Mouse (Mus musculus) left cerebral cortex, postnatal 10 days (tissue): ENCODE data around the gene Gm13283. TPM values are rescaled to one million over a fixed set of nuclear protein-coding genes. Genes with fewer than 3 reads are reported as not detected.
"Not testable (repeated sequence)": the region's sequence is repeated elsewhere in the genome, so short reads cannot be mapped to it uniquely, and the experiment has no call there.

Experiments used
- DNase-seq, 2 experiments: peaks; one replicate each; pipeline ENCODE4 v3.0.0; 2021 to 2022; ENCODE audit warnings: low spot score in 2 of 2, mixed read lengths in 1 of 2; ENCODE audit errors: extremely low spot score in 1 of 2
- intact Hi-C: fragments of 180-260 bp; cut with DNase I; formaldehyde crosslinking; loops from one replicate; pipeline ENCODE4 v1.15.1; 2025
- total RNA-seq, 2 experiments: library from RNA; stranded (reverse); gene quantifications; 2 replicates each; pipeline ENCODE4 v1.2.3; 2021

Gm13283 gene
- total RNA-seq, result not detected

DNA sequence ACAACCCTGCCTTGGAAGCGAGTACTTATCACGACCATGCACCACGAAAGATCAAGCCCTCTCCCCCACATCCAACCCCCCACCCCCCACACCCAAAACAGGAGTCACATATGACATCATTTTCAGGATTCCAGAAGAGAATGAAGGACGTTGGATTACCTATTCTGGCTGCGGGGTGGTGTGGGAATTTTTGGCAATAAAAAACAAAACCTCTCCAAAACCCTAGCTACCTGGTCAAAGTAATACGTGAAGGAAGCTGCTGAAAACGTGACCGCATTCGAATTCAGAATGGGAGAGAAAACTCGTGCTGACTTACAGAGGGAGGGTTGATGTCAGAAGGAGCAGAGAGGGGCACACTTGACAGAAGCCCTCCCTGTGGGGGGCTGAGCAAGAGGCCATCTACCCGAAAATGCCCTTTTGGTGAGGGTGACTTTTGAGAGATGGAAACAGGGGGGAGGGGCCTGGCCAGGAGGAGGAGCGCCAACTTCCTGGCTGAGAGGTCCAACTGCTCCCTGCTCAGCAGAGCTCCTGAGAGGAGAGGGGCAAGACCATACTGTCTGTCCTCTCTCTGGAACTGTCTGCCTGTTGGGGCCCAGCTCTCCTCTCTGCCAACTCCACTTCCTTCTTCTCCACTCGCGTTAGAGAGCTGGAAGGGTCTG is at the start of gene Gm13283:
TSS of gene Gm13283 (plus strand) at position 510 of the 659 bp plus-strand sequence.
- intact Hi-C loops, DNase-seq: not testable (repeated sequence)

DNA sequence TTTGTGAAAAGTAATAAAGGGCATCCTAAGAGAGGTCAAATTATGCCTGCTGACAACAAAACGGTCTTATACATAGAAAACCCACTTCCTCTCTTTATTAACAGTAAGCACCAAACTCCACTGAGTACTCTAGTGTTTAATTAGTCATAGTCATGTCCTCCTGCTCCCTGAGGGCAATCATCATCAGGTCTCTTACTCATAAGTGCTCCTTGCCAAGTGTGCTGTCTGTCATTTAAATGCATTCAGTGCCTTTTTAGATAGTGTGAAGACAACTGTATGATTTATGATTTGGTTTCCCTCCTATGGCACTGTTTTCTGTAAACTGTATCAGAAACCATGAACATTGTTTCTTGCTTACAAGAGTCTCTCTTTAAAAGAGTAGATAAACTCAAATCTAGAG is 45.6 kb upstream of the Gm13283 start:
- no peak for DNase-seq
- intact Hi-C loops, result no loop called here

DNA sequence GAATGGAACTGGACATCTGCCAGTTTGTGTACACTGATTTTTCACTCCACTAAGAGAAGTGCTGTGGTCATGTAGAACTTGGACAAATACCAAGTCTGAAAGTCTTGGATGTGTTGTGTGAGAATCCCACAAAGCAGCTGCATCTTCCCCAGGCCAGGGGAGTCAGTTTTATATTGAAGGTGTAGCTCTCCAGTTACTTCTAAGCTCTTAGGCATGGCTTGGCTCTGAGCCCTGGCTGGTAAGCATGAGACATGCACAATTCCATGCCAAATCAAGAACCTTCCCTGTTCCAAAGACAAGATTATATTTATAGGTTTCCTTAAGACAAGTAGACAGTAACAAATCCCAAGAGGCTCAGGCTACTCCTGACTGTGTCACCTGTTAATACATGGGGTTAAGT is 44.9 kb upstream of the Gm13283 start:
- intact Hi-C loops, result no loop called here
- no peak for DNase-seq

DNA sequence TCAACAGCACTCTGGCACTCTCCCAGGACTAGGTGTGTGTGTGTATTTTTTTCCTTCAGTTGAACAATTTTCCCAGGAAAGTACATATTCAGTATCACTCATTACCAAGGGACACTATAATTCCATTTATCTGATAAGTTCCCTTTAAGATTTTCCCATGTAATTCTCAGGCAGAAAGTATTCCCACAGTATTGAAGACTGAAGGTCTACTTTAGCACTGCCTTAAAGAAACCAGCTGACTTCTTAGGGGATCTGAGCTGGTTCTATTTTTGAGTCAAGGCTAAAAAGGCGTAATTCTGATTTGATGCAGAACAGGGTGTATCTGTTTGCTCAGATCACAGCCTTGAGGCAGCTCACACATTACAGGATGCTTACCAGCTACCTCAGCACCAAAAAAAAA is 41.2 kb upstream of the Gm13283 start:
- DNase-seq, result no peak
- intact Hi-C loops, result no loop called here

DNA sequence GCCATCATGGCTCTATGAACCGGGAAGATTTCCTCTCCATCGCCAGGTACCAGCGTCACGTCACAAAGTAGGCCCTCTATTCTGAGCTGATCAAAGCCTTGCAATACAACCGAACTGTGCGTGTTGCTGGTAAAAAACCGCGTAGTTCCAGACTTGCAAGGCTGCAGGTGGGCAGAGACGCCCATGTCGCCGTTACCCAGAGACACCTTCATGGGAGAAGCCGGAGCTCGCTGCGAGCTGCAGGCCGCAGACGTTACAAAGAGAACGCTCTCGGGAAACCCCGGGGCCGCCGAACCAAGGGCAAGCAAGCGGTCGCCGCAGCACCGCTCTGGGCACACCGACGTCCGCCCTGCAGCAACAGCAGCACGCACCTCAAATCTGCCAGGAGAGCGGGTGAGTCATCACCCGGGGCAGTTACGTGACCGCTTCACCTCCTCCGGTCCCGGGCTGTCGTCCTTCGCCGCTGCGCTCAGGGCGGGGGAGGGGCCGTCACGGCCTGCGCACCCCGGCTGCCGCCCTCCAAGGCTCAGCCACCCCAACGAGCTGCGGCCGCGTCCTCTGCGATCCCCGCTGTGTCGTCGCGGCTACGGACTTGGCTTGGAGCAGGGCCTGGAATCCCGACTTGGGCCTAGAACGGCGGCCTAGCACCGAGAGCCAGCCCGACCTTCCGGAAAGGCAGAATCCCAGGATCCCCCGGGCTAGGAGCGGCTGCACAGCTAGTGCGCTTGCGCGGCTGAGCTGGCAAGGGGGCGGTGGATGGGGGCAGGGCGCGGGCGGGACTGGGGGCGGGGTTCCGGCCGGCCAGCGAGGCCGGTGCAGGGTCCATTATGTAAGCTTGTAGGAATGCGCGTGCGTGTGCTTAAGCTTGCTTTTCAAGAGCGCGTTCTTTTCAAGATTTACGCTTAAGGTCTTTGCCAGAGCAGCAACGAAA is 37.9 kb upstream of the Gm13283 start, which contains the start of the genes Gm26566 and Klhl9:
TSS of gene Gm26566 (plus strand) at position 15 of the 931 bp plus-strand sequence.
TSS of gene Klhl9 (minus strand) at position 675 of the 931 bp plus-strand sequence.
- intact Hi-C loops, result no loop called here
- DNase-seq, result peak; percentile 88 to 95

DNA sequence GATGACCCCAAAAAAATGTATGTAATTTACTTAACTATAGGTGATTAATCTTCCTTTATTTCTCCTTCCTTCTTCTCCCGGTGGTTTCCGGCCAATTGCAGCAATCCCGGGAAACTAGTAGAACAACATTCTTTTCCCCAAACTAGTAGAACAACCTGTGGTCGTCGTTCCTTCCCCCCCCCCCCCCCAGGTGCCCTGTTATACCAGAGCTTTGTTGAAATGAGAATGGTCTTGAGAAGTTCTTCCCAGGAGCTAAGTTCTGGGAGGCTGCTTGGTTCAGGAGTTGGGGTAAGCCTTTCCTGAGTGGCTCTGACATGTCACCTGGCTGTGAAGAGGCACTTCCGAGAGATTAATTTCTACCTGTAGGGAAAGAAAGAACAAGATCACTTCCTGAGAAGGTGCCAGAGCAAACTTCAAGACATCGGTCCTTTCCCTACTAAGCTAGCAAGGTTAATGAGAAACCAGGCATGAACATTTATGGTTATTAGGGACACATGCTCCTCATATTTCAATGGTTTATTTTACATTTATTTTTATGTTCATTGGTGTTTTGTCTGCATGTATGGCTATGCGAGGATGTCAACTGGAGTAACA is 36.3 kb upstream of the Gm13283 start:
- DNase-seq, result no peak
- intact Hi-C loops, result no loop called here

DNA sequence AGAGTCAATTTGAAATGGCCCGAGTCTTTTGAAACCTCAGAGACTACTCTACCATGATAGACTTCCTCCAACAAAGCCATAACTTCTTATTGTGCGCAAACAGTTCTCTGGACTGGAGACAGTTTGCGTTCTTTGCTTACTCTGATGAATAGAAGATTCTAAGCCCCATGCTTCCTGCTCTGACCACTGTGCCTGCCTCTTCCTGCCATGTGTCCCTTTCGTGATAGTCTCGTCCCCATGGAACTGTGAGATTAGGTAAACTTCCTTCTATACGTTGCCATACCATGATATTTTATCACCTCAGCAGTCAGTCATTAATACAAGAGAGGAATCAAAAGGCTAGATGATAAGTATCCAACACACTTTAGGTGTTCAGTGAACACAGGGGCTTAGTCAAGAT is 33.2 kb upstream of the Gm13283 start:
- no peak for DNase-seq
- intact Hi-C loops, result no loop called here

DNA sequence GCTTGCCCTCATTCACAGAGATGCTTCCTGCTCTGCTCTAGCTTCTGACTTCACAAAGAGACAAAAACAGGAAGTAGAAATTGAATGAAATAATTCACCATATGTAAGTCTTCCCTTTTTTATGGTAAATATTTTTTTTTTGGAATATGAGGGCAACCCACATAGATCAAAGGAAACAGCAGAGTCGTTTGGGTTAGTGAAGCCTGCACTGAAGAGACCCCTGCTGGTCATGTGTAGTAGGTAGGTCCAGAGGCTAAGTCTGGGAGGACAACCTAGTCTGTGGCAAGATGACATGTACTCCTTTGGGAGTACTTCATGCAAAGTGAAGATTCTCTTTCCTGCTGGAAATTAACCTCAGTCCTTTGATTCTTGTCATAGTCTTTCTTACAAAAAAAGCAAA is 32.6 kb upstream of the Gm13283 start:
- intact Hi-C loops, result no loop called here
- DNase-seq, result peak in 1 of 2 experiments; percentile 32

DNA sequence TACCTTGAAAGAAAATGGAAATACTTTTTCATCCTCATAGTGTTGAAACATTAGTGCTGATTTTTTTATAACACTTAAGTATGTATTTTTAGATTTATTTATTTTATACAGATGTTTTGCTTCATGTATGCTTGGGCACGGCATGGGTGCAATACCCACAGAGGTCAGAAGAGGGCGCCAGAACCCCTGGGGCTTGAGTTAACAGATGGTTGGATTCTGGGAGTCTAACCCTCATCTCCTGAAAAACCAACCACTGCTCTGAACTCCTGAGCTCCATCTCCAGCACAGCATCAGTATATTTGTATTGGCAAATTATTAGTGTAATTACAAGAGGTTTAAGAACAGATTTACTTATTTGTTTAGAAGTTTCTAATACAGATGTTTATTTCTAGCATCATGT is 21.4 kb upstream of the Gm13283 start:
- intact Hi-C loops, result loop anchor here (5.0 kb wide), 1 partner anchor 41 kb away; no protein-coding TSS in a partner anchor

DNA sequence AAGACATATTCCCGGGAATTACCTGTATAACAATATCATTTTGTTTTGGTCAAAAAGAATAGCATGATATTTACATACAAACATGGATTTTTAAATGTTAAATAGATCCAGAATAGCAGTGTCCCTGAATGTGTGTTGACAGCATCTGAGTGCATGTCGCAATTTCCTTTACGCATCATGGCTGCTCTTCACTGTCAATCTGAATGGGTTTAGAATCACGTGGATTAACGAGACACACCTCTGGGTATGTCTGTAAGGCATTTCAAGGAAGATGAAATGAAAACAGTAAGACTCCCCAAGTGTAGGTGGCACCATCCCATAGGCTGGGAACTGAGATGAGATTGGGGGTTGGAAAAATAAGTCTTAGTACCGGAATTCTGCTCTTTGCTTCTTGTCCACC is 20.9 kb upstream of the Gm13283 start:
- no peak for DNase-seq
- intact Hi-C loops, result loop anchor here (5.0 kb wide), 1 partner anchor 42 kb away; no protein-coding TSS in a partner anchor

More for the DNA sequence above, 21.4 kb upstream of the Gm13283 start:
- peak in 1 of 2 experiments; percentile 57 for DNase-seq

DNA sequence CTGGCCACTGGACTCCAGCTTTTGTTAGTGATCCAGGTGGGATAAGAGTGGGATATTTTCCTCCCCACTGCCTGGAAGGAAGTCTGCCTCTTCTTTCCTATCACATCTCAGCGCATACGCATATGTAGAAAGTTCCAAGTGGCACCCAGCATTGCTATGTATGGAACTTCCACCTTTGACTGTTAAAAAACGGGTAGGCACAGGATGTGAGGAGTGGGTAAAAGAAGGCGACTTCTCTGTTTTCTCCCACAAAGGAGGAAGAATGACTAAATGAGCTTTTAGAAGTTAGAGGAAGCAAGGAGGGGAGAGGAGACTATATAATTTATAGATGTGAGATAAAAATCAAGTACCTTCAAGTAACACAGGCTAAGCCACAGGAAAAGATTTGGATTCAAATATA is 18.5 kb upstream of the Gm13283 start:
- intact Hi-C loops, result no loop called here
- DNase-seq, result no peak

DNA sequence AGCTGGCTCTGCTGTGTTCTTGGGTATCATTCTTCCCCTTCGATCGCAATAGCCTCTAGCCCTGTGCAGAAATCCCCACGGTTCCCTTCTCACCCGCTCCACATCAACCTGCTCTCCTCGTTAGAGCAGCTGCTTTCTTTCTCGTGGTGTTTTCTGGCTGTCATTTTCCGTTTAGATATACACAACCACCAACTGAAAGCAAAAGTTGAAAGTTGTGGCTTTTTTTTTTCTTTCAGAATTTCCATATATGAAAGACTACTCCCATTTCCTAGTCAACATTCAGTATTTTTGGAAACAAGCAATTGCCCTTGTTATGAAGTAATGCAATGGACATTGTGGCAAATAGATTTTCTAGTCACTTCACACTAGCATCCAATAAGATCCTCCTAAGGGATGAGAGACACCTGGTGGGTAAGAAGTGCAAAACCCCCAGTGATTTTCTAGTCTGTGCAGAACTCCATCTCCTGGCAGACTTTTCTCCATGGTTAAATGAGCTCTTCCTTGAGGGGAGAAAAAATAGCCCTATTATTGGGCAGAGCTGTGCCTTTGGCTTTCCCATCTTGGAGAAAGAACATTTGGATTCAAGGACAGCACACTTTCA is 17.0 kb upstream of the Gm13283 start:
- intact Hi-C loops, result no loop called here
- DNase-seq, result no peak

DNA sequence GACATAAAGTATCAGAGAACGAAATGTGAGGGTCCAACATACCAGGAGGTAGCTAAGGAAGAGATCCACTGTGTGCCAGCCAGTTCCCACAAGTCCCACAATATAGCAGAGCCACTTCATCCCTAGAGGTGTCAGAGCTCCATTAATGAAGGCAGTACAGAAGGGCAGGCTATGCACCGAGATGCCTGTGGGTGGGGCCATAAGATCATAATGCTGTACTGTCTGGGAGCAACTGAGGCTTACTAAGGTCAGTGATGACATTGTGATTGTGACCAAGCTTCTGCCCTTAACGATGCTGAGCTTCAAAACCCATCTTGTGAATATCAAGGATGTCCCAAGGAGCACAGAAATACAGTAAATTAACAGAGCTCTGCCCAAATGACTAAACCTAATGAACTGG is 15.7 kb upstream of the Gm13283 start:
- DNase-seq, result no peak
- intact Hi-C loops, result no loop called here

DNA sequence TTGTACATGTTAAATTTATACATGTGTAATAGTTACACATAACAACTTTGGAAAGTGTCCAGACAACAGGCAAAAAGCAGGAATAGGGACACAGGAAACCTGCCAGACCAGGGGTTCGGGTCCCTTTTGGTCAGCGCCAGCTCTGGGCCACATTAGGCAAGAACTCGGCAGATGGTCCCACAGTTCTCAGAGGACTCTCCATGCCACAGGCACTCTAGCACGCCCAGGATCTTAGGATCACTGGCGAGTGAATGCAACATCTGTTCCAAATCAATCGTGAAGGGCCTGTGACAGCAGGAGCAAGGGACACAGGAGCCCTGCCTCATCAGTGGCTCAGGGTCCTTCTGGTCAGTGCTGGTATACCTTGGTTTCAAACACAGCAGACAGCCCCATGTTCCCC is 10.0 kb upstream of the Gm13283 start:
- DNase-seq, result no peak
- intact Hi-C loops, result no loop called here

DNA sequence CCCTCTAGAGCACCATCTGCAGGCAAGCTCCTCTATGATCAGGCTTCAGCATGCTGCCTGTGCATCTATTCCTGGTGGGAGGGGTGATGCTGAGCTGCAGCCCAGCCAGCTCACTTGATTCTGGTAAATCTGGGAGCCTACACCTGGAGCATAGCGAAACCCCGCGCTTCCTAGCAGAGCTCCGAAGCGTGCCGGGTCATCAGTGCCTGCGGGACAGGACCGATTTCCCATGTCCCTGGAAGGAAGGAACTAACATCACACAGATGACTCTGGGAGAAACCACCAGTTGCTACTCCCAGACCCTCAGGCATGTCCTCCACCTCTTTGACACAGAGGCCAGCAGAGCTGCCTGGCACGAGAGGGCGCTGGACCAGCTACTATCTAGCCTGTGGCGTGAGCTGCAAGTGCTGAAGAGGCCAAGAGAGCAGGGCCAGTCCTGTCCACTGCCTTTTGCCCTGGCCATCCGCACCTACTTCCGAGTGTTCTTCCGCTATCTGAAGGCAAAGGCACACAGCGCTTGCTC is 5.0 kb upstream of the Gm13283 start, which contains the start of gene Gm13271:
TSS of gene Gm13271 (plus strand) at position 51 of the 523 bp plus-strand sequence.
- intact Hi-C loops, result not testable (repeated sequence)
- peak; percentile 68 to 75 for DNase-seq

DNA sequence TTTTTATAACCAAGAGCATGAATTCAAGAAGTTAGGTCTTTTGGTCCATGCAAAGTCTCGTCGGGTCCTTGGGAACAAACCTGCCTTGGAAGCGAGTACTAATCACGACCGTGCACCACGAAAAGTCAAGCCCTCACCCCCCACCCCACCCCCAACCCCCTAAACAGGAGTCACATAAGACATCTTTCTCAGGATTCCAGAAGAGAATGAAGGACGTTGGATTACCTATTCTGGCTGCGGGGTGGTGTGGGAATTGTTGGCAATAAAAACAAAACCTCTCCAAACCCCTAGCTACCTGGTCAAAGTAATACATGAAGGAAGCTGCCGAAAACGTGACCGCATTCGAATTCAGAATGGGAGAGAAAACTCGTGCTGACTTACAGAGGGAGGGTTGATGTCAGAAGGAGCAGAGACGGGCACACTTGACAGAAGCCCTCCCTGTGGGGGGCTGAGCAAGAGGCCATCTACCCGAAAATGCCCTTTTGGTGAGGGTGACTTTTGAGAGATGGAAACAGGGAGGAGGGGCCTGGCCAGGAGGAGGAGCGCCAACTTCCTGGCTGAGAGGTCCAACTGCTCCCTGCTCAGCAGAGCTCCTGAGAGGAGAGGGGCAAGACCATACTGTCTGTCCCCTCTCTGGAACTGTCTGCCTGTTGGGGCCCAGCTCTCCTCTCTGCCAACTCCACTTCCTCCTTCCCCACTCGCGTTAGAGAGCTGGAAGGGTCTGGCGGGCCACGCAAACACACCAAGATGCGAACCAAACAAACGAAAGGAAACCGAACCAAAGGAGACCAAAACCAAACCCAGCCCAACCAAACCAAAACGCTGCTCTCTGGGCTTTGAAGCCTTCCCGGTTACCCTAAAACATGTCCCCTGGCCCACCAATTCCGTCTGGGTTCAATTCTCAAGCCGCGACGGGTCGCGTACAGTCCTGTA is 3.1 kb upstream of the Gm13283 start:
- intact Hi-C loops, DNase-seq: not testable (repeated sequence)

DNA sequence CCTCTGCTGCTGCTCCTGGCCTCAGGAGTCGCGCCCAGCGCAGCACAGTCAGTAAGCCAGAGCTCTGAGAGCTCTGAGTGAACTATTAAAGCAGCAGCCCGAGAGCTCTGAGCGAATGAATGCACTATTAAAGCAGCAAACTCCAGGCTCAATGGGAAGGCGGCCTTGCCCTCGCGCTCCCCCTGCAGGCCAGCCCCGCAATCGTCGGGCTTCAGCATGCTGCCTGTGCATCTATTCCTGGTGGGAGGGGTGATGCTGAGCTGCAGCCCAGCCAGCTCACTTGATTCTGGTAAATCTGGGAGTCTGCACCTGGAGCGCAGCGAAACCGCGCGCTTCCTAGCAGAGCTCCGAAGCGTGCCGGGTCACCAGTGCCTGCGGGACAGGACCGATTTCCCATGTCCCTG is 2.3 kb upstream of the Gm13283 start:
- intact Hi-C loops, result not testable (repeated sequence)
- DNase-seq, result peak; percentile 82 to 87

DNA sequence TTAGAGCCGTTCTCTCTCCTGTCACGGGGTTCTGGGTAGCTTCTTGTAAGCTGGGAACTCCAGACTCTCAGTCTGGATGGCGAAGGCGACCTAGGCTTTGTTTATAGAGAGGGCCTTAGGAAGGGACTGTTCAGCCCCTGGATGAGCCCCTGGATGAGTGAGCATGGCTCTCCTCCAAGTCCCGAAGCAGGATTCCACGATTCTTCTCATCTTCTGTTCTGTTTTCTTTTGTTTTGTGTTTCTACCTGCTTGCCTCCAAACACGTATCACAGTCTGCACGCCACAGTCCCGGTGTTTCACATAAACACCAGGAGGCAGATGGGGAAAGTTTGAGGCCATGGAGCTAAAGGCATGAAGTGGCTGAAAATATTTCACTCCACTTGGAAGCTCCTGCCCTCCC is 1.2 kb upstream of the Gm13283 start:
- intact Hi-C loops, DNase-seq: not testable (repeated sequence)
